Mouse (Mus musculus): ENCODE data around the gene Tpr.

- TF ChIP-seq GATA1 (IDR thresholded peaks at IDR 0.05; ENCODE audit: low read length), result no peak
- no peak for TF ChIP-seq TAL1 (IDR thresholded peaks at IDR 0.05; ENCODE audit: low read length)
Measured at GRCm38 (mm10) chr1:150387572-150387971, 5.1 kb upstream of the Tpr start.

Data from erythroblast, embryonic 14.5 days (primary cell).